ENCODE assay signal across 8 mouse cellular contexts in genomic region chr9:61753795-61754194, GRCm38 (mm10).
A peak's percentile ranks its signal among the peaks of the same experiment; 100 is the strongest.
DNase-seq lines count a peak whose midpoint lies in the region; ATAC-seq lines count a peak whose summit lies in the region.

No protein-coding gene starts in this region.

- DNase-seq in kidney, adult 11 months, result no peak
- DNase-seq in ES-CJ7 (ENCODE audit: low read depth, low spot score), result peak; percentile 41
- DNase-seq in c-Kit-positive CD71-negative TER-119-negative erythroid progenitor cells, embryonic 14.5 days (ENCODE audit: low read depth), result peak; percentile 14
- peak; percentile 81 to 88 for DNase-seq in left cerebral cortex, adult 18-20 months (ENCODE audit: low spot score in 2 of 2)
- DNase-seq in telencephalon, adult 2 months (ENCODE audit: low read depth, low spot score), result peak; percentile 94
- DNase-seq in gastrocnemius, postnatal 4 days (ENCODE audit: low spot score in 2 of 2), result no peak
- DNase-seq in c-Kit-positive CD71-positive TER-119-positive erythroid progenitor cells, embryonic 14.5 days (ENCODE audit: low spot score), result no peak

- 35% methylated on average over 10 of the region's 10 CpGs for WGBS in kidney, embryonic 14.5 days

- no peak overlapping the region for H3K9ac ChIP-seq in kidney, embryonic 14.5 days (ENCODE audit: low read depth, low read length)

- no peak overlapping the region for H3K27ac ChIP-seq in kidney, embryonic 14.5 days (ENCODE audit: low read depth, low read length)

- H3K4me2 ChIP-seq in kidney, embryonic 14.5 days (replicated peaks; ENCODE audit: low read depth, low read length), result peak overlapping the region; percentile 12; the same call in 1 of the 2 replicates

- H3K4me3 ChIP-seq in kidney, embryonic 14.5 days (ENCODE audit: low read length), result no peak overlapping the region

- H3K9me3 ChIP-seq in kidney, embryonic 14.5 days (ENCODE audit: control insufficient read depth, low read length), result no peaks in the 10 kb centered on the region

- no peak for ATAC-seq in kidney, embryonic 14.5 days (ENCODE audit: low FRiP score, low TSS enrichment)

- no peaks in the 10 kb centered on the region for H3K27me3 ChIP-seq in kidney, embryonic 14.5 days (ENCODE audit: control insufficient read depth, insufficient read depth, low read length)

- H3K36me3 ChIP-seq in kidney, embryonic 14.5 days (ENCODE audit: control insufficient read depth, insufficient read depth, low read length), result no peaks in the 10 kb centered on the region

- H3K4me1 ChIP-seq in kidney, embryonic 14.5 days (ENCODE audit: control insufficient read depth, insufficient read depth, low read length), result peaks cover 8% of the 10 kb centered on the region

Comparison
In these comparisons a context has a peak if more than half of its experiments do, and no peak if none do; other contexts are left out.
1. DNase-seq: peak in ES-CJ7 (single experiment), c-Kit-positive CD71-negative TER-119-negative erythroid progenitor cells, embryonic 14.5 days (single experiment), left cerebral cortex, adult 18-20 months (2 of 2) and telencephalon, adult 2 months (single experiment); none in kidney, adult 11 months (single experiment), gastrocnemius, postnatal 4 days (0 of 2) and c-Kit-positive CD71-positive TER-119-positive erythroid progenitor cells, embryonic 14.5 days (single experiment).